Mouse (Mus musculus) cortical plate, adult 2 months (tissue): ENCODE measurements around the gene Mef2b.
A peak's percentile ranks its signal among the peaks of the same experiment; 100 is the strongest.

Experiments used
- CTCF ChIP-seq: fragments of 200-500 bp; IDR thresholded peaks from 2 replicates; pipeline ENCODE4 v1.5.1; 2011; ENCODE audit warnings: mild to moderate bottlenecking, control low read depth, low read length; ENCODE audit not compliant: insufficient read depth; ENCODE audit errors: extremely low read depth
- POLR2A ChIP-seq: fragments of 200-500 bp; IDR thresholded peaks from 2 replicates; pipeline ENCODE4 v1.6.1; 2011; ENCODE audit warnings: mild to moderate bottlenecking, low read length, control low read depth; ENCODE audit not compliant: insufficient read depth; ENCODE audit errors: extremely low read depth

DNA sequence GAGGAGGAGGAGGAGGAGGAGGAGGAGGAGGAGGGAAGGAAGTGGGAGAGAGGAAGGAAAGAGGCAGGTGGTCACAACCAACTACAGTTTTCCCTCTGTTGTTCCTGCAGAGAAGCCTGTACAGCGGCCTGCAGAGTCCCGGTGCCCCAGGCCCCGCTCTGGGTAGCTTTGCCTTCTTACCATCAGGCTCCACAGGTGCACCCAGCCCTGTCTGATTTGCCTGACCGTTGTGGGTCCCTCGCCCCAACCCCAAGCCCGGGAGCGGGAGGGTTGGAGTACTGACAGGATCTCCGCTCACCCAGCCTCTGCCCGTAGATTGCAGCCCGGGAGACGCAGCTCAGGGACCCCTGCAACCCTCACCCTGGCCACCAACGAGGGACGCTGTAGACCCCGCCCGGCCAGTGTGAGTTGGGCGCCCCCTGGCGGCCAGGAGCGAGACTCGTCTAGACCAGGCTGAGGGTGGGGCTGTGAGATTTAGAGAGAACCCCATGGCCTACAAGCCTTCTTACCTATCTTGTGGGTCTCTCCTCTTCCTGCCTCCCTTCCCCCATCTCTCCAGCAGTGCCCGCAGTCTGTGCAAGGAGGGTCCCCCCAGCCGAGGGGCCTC is 27.1 kb downstream of the Mef2b start:
- peak; percentile 66 for TF ChIP-seq CTCF
- TF ChIP-seq POLR2A, result no peak
